8 mouse cellular contexts compared by ENCODE assay signal in the genomic region with DNA sequence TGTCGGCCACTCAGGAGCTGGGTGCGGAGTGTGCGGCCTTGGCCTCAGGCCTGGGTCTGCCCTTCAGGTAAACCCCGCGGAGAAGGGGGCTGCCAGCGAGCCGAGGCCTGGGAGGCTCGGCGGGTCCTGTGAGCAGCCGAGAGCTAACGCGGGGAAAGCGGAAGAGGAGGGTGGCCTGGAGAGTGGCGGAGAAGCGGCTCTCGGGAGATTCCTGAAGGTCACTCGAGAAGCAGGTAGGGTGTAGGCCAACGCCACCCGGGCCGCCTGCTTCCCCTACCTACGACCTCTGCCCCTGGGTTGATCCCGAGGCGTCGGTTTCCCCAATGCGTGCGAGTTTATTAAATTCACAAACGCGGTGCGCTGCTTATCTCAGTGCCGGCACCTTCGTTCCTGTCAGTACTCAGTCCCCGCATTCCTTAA. TPM values are rescaled to one million over a fixed set of nuclear protein-coding genes. Genes with fewer than 3 reads are reported as not detected.
DNase-seq lines count a peak whose midpoint lies in the region; ATAC-seq and TF ChIP-seq lines count a peak whose summit lies in the region.

No protein-coding gene starts in this region.

- peaks cover 23% of the 10 kb centered on the region for H3K36me3 ChIP-seq in lung, embryonic 15.5 days
- H3K36me3 ChIP-seq in limb, embryonic 14.5 days (ENCODE audit: control insufficient read depth, insufficient read depth, low read length): peaks cover 31% of the 10 kb centered on the region
- H3K36me3 ChIP-seq in small intestine, adult 2 months (ENCODE audit: control insufficient read depth, insufficient read depth, low read length): peaks cover 20% of the 10 kb centered on the region

- no peak for DNase-seq in lung, postnatal 36 days
- DNase-seq in limb, embryonic 14.5 days (ENCODE audit: low spot score): no peak
- no peak for DNase-seq in ovary, postnatal 14 days (ENCODE audit: low spot score)
- DNase-seq in kidney, adult 18-20 months: no peak
- DNase-seq in layer of hippocampus, postnatal 10 days (ENCODE audit: low spot score in 2 of 2): no peak

- no peaks in the 10 kb centered on the region for H3K9me3 ChIP-seq in lung, embryonic 15.5 days
- H3K9me3 ChIP-seq in limb, embryonic 14.5 days (ENCODE audit: control insufficient read depth, low read length): no peaks in the 10 kb centered on the region

- under 1% methylated on average over 32 of the region's 32 CpGs for WGBS in lung, embryonic 15.5 days
- WGBS in limb, embryonic 14.5 days: 4% methylated on average over 29 of the region's 32 CpGs
- WGBS in small intestine, adult 2 months: under 1% methylated on average over 32 of the region's 32 CpGs

- TF ChIP-seq CTCF in small intestine, adult 2 months (IDR thresholded peaks at IDR 0.05; ENCODE audit: extremely low read depth, insufficient read length, insufficient replicate concordance, low read depth, low read length): no peak

- peak overlapping the region; percentile 92 for H3K9ac ChIP-seq in lung, embryonic 15.5 days
- H3K9ac ChIP-seq in limb, embryonic 14.5 days (ENCODE audit: low read depth, low read length, severe bottlenecking): peak overlapping the region; percentile 96

- H3K27ac ChIP-seq in lung, embryonic 15.5 days: peak overlapping the region; percentile 93
- peak overlapping the region; percentile 91 for H3K27ac ChIP-seq in limb, embryonic 14.5 days (replicated peaks; ENCODE audit: low read depth, low read length)
- peak overlapping the region; percentile 96 for H3K27ac ChIP-seq in small intestine, adult 2 months (ENCODE audit: insufficient read depth, low read depth, low read length)

- TF ChIP-seq POLR2A in limb, embryonic 14.5 days (IDR thresholded peaks at IDR 0.05; ENCODE audit: borderline replicate concordance, extremely low read depth, insufficient read depth, insufficient read length): no peak
- TF ChIP-seq POLR2A in small intestine, adult 2 months (IDR thresholded peaks at IDR 0.05; ENCODE audit: low read depth, low read length): no peak

- peak overlapping the region; percentile 78 for H3K4me2 ChIP-seq in lung, embryonic 15.5 days
- H3K4me2 ChIP-seq in limb, embryonic 14.5 days (replicated peaks; ENCODE audit: low read depth, low read length, severe bottlenecking): peak overlapping the region; percentile 79

- peak overlapping the region; percentile 94 for H3K4me3 ChIP-seq in lung, embryonic 15.5 days
- peak overlapping the region; percentile 94 for H3K4me3 ChIP-seq in limb, embryonic 14.5 days (replicated peaks; ENCODE audit: low read length)
- H3K4me3 ChIP-seq in small intestine, adult 2 months (ENCODE audit: low read depth, low read length): peak overlapping the region; percentile 80

- peaks cover 15% of the 10 kb centered on the region for H3K4me1 ChIP-seq in lung, embryonic 15.5 days
- peaks cover 8% of the 10 kb centered on the region for H3K4me1 ChIP-seq in limb, embryonic 14.5 days (ENCODE audit: control insufficient read depth, insufficient read depth, low read length)
- 0 out of 2 replicates have a peak, but pooled peaks cover 1% of the 10 kb centered on the region for H3K4me1 ChIP-seq in small intestine, adult 2 months (ENCODE audit: control insufficient read depth, insufficient read depth, insufficient read length, low read length)

- ATAC-seq in lung, embryonic 15.5 days (ENCODE audit: borderline replicate concordance, extremely low read depth, low FRiP score, low TSS enrichment): peak; percentile 76; the same call in 1 of the 2 replicates
- ATAC-seq in erythroblast, adult 5-6 weeks (replicated peaks; ENCODE audit: low FRiP score, poor library complexity, severe bottlenecking): peak; percentile 60
- ATAC-seq in limb, embryonic 14.5 days (ENCODE audit: low FRiP score, low read depth): peak; percentile 80

- no peaks in the 10 kb centered on the region for H3K27me3 ChIP-seq in lung, embryonic 15.5 days
- no peaks in the 10 kb centered on the region for H3K27me3 ChIP-seq in limb, embryonic 14.5 days (ENCODE audit: control insufficient read depth, insufficient read depth, low read length)
- no peaks in the 10 kb centered on the region for H3K27me3 ChIP-seq in small intestine, adult 2 months (ENCODE audit: control insufficient read depth, insufficient read depth, low read length)

RNA-seq across cellular contexts. Expression of gene Uqcrc2, which starts 0.4 kb away (rescaled TPM):
- 183 and 185 TPM in 2 replicates for polyA plus RNA-seq in lung, embryonic 15.5 days (2015; fragmentation: Nextera tagmentation; extraction: Ambion mirVana)
- 53.7 and 80.9 TPM in 2 replicates for total RNA-seq in erythroblast, adult 5-6 weeks (2015; ENCODE audit: low replicate concordance)
- 25.5 and 38.4 TPM in 2 replicates for total RNA-seq in erythroblast, adult 5-6 weeks (2017; ENCODE audit: low replicate concordance)
- polyA plus RNA-seq in limb, embryonic 14.5 days (2012; rRNA removed): 134 and 165 TPM in 2 replicates
- polyA plus RNA-seq in limb, embryonic 14.5 days (2014; fragmentation: Nextera tagmentation; extraction: Ambion mirVana): 198 and 200 TPM in 2 replicates
- 40.2 and 62.7 TPM in 2 replicates for polyA plus RNA-seq in small intestine, adult 2 months (2012; rRNA removed)
- 100 to 1,000 TPM; 218 to 263 TPM for total RNA-seq in layer of hippocampus, postnatal 10 days (2021)

RNA-seq across cellular contexts. Expression of gene Pdzd9, which starts 34.8 kb away (rescaled TPM):
- 0.10 and 0.31 TPM in 2 replicates for polyA plus RNA-seq in lung, embryonic 15.5 days (2015; fragmentation: Nextera tagmentation; extraction: Ambion mirVana)
- not detected in 2 replicates for total RNA-seq in erythroblast, adult 5-6 weeks (2015; ENCODE audit: low replicate concordance)
- not detected in 2 replicates for total RNA-seq in erythroblast, adult 5-6 weeks (2017; ENCODE audit: low replicate concordance)
- 0.14 and 0.31 TPM in 2 replicates for polyA plus RNA-seq in limb, embryonic 14.5 days (2012; rRNA removed)
- polyA plus RNA-seq in limb, embryonic 14.5 days (2014; fragmentation: Nextera tagmentation; extraction: Ambion mirVana): 0.44 and 0.57 TPM in 2 replicates
- not detected in 2 replicates for polyA plus RNA-seq in small intestine, adult 2 months (2012; rRNA removed)
- total RNA-seq in layer of hippocampus, postnatal 10 days (2021): under 1 TPM in 1 of 2 experiments, not detected in 1; 0.27 TPM

RNA-seq across cellular contexts. Expression of gene Mosmo, which starts 42.0 kb away (rescaled TPM):
- polyA plus RNA-seq in lung, embryonic 15.5 days (2015; fragmentation: Nextera tagmentation; extraction: Ambion mirVana): 13.1 and 14.6 TPM in 2 replicates
- total RNA-seq in erythroblast, adult 5-6 weeks (2015; ENCODE audit: low replicate concordance): 8.8 and 13.2 TPM in 2 replicates
- total RNA-seq in erythroblast, adult 5-6 weeks (2017; ENCODE audit: low replicate concordance): 3.0 and 4.7 TPM in 2 replicates
- 30.8 and 33.3 TPM in 2 replicates for polyA plus RNA-seq in limb, embryonic 14.5 days (2012; rRNA removed)
- 15.6 and 19.5 TPM in 2 replicates for polyA plus RNA-seq in limb, embryonic 14.5 days (2014; fragmentation: Nextera tagmentation; extraction: Ambion mirVana)
- 3.8 and 5.3 TPM in 2 replicates for polyA plus RNA-seq in small intestine, adult 2 months (2012; rRNA removed)
- 10 to 100 TPM; 50.0 to 57.7 TPM for total RNA-seq in layer of hippocampus, postnatal 10 days (2021)
